Mouse (Mus musculus): ENCODE data around the gene N4bp2l1.
"Not testable (repeated sequence)": the region's sequence is repeated elsewhere in the genome, so short reads cannot be mapped to it uniquely, and the experiment has no call there.

The N4bp2l1 gene

GRCm38 (mm10) chr5:150597088-150597487, at the start of gene N4bp2l1:
N4bp2l1 (minus strand) TSS chr5:150597188.
- DNase-seq: no peak

GRCm38 (mm10) chr5:150644926-150645325, 47.9 kb upstream of the N4bp2l1 start:
- DNase-seq: no peak

- DNase-seq: not testable (repeated sequence)
Measured at GRCm38 (mm10) chr5:150643390-150643789, 46.4 kb upstream of the N4bp2l1 start.

GRCm38 (mm10) chr5:150641440-150641839, 44.5 kb upstream of the N4bp2l1 start:
- no peak for DNase-seq

- no peak for DNase-seq
Measured at GRCm38 (mm10) chr5:150629692-150630091, 32.7 kb upstream of the N4bp2l1 start.

- DNase-seq: no peak
Measured at GRCm38 (mm10) chr5:150629272-150629671, 32.3 kb upstream of the N4bp2l1 start.

GRCm38 (mm10) chr5:150625528-150625927, 28.5 kb upstream of the N4bp2l1 start:
- DNase-seq: no peak

- DNase-seq: no peak
Measured at GRCm38 (mm10) chr5:150622792-150623191, 25.8 kb upstream of the N4bp2l1 start.

GRCm38 (mm10) chr5:150621592-150621991, 24.6 kb upstream of the N4bp2l1 start:
- DNase-seq: no peak

GRCm38 (mm10) chr5:150620588-150621135, 23.7 kb upstream of the N4bp2l1 start:
- DNase-seq: no peak

- no peak for DNase-seq
Measured at GRCm38 (mm10) chr5:150618599-150619355, 21.8 kb upstream of the N4bp2l1 start.

- no peak for DNase-seq
Measured at GRCm38 (mm10) chr5:150616731-150617130, 19.7 kb upstream of the N4bp2l1 start.

GRCm38 (mm10) chr5:150616216-150616615, 19.2 kb upstream of the N4bp2l1 start:
- no peak for DNase-seq

GRCm38 (mm10) chr5:150614054-150614453, 17.1 kb upstream of the N4bp2l1 start:
- DNase-seq: no peak

- no peak for DNase-seq
Measured at GRCm38 (mm10) chr5:150611697-150612096, 14.7 kb upstream of the N4bp2l1 start.

GRCm38 (mm10) chr5:150611136-150611535, 14.1 kb upstream of the N4bp2l1 start:
- DNase-seq: no peak

GRCm38 (mm10) chr5:150607631-150608030, 10.6 kb upstream of the N4bp2l1 start:
- no peak for DNase-seq

- DNase-seq: no peak
Measured at GRCm38 (mm10) chr5:150606131-150606530, 9.1 kb upstream of the N4bp2l1 start.

- DNase-seq: no peak
Measured at GRCm38 (mm10) chr5:150601441-150602230, 4.6 kb upstream of the N4bp2l1 start.

- no peak for DNase-seq
Measured at GRCm38 (mm10) chr5:150600554-150601440, 3.8 kb upstream of the N4bp2l1 start.

GRCm38 (mm10) chr5:150599301-150600294, 2.6 kb upstream of the N4bp2l1 start:
- DNase-seq: no peak
